Mouse (Mus musculus) A20 (cell line): ENCODE results near the gene 9130213A22Rik.
"Not testable (repeated sequence)": the region's sequence is repeated elsewhere in the genome, so short reads cannot be mapped to it uniquely, and the experiment has no call there.

ENCODE experiments used
- DNase-seq: peaks from one replicate; pipeline ENCODE4 v3.0.0-alpha.2; 2011; ENCODE audit warnings: low read depth, low spot score

9130213A22Rik gene

GRCm38 (mm10) chr11:69093856-69094255, 28.5 kb downstream of the 9130213A22Rik start:
- not testable (repeated sequence) for DNase-seq

GRCm38 (mm10) chr11:69092871-69093270, 29.5 kb downstream of the 9130213A22Rik start:
- DNase-seq = no peak

- peak; percentile 81 for DNase-seq
Measured at GRCm38 (mm10) chr11:69092386-69092751, 30.0 kb downstream of the 9130213A22Rik start.

- DNase-seq = no peak
Measured at GRCm38 (mm10) chr11:69091566-69092385, 30.6 kb downstream of the 9130213A22Rik start.

GRCm38 (mm10) chr11:69090367-69090766, 32.0 kb downstream of the 9130213A22Rik start:
- no peak for DNase-seq

GRCm38 (mm10) chr11:69089616-69090290, 32.6 kb downstream of the 9130213A22Rik start:
- no peak for DNase-seq

GRCm38 (mm10) chr11:69088856-69089615, 33.4 kb downstream of the 9130213A22Rik start:
- DNase-seq = peak; percentile 54

GRCm38 (mm10) chr11:69088103-69088855, 34.1 kb downstream of the 9130213A22Rik start, which contains the start of gene Vamp2:
Vamp2 (plus strand) TSS chr11:69088490.
- peak; percentile 90 for DNase-seq

- no peak for DNase-seq
Measured at GRCm38 (mm10) chr11:69087597-69087996, 34.8 kb downstream of the 9130213A22Rik start.

GRCm38 (mm10) chr11:69087082-69087481, 35.3 kb downstream of the 9130213A22Rik start:
- DNase-seq = no peak

GRCm38 (mm10) chr11:69086390-69086789, 36.0 kb downstream of the 9130213A22Rik start:
- no peak for DNase-seq

- DNase-seq = no peak
Measured at GRCm38 (mm10) chr11:69085608-69086007, 36.8 kb downstream of the 9130213A22Rik start.

- DNase-seq = no peak
Measured at GRCm38 (mm10) chr11:69081613-69082012, 40.8 kb downstream of the 9130213A22Rik start.

GRCm38 (mm10) chr11:69080855-69081222, 41.5 kb downstream of the 9130213A22Rik start:
- no peak for DNase-seq

GRCm38 (mm10) chr11:69080102-69080854, 42.1 kb downstream of the 9130213A22Rik start:
- DNase-seq = no peak

- DNase-seq = peak; percentile 86
Measured at GRCm38 (mm10) chr11:69078805-69079438, 43.5 kb downstream of the 9130213A22Rik start.

GRCm38 (mm10) chr11:69078041-69078440, 44.3 kb downstream of the 9130213A22Rik start:
- no peak for DNase-seq

GRCm38 (mm10) chr11:69077316-69077715, 45.1 kb downstream of the 9130213A22Rik start:
- no peak for DNase-seq

GRCm38 (mm10) chr11:69076572-69076971, 45.8 kb downstream of the 9130213A22Rik start:
- no peak for DNase-seq
